Mouse (Mus musculus) layer of hippocampus, adult 8-10 months (tissue): Measurements from ENCODE around the gene Olfr412. TPM values are rescaled to one million over a fixed set of nuclear protein-coding genes. Genes with fewer than 3 reads are reported as not detected.

Experiments
- DNase-seq, 2 experiments: peaks; one replicate each; pipeline ENCODE4 v3.0.0; 2022; ENCODE audit warnings: low spot score in 2 of 2
- total RNA-seq, 4 experiments: library from RNA; stranded (reverse); gene quantifications; 2 replicates each; pipeline ENCODE4 v1.2.4; 2022

Olfr412 gene
- total RNA-seq, 4 experiments from 2014 or later, result not detected

- DNase-seq, result no peak
These were observed 51.6 kb downstream of the Olfr412 start for GRCm38 (mm10) chr11:74413449-74413972.

- no peak for DNase-seq
These were observed 52.2 kb downstream of the Olfr412 start for GRCm38 (mm10) chr11:74414112-74414511.

- DNase-seq, result no peak
These were observed 53.9 kb downstream of the Olfr412 start for GRCm38 (mm10) chr11:74415736-74416135.

Other genes starting within 250 kb of the Olfr412 start
- not detected for gene Olfr401, start 248.4 kb upstream of the Olfr412 start, total RNA-seq
- gene Olfr402, start 208.5 kb upstream of the Olfr412 start, total RNA-seq, result not detected
- not detected for gene Olfr403, start 175.8 kb upstream of the Olfr412 start, total RNA-seq
- gene Olfr43, start 150.7 kb upstream of the Olfr412 start, total RNA-seq, result not detected
- not detected for gene Olfr406, start 102.3 kb upstream of the Olfr412 start, total RNA-seq
- gene Olfr59, start 78.3 kb upstream of the Olfr412 start, total RNA-seq, result not detected
- not detected for gene Olfr410, start 24.0 kb upstream of the Olfr412 start, total RNA-seq
- not detected for gene Olfr411, start 9.4 kb upstream of the Olfr412 start, total RNA-seq
- 100 to 1,000 TPM; 115 to 147 (median 127) TPM for gene Rap1gap2, start 248.8 kb downstream of the Olfr412 start, total RNA-seq